Mouse (Mus musculus): ENCODE data around the gene Tec.
"Not testable (repeated sequence)": the region's sequence is repeated elsewhere in the genome, so short reads cannot be mapped to it uniquely, and the experiment has no call there.

GRCm38 (mm10) chr5:72816960-72817359 is 51.3 kb downstream of the Tec start:
- TF ChIP-seq CHD2 (IDR thresholded peaks at IDR 0.05; ENCODE audit: low read depth, low read length); MAFK (IDR thresholded peaks at IDR 0.05; ENCODE audit: insufficient read depth, low read depth, low read length); HCFC1 (IDR thresholded peaks at IDR 0.05; ENCODE audit: borderline replicate concordance, insufficient read depth, low read length); ZNF384 (IDR thresholded peaks at IDR 0.05; ENCODE audit: low read depth, low read length); ZC3H11A (IDR thresholded peaks at IDR 0.05; ENCODE audit: borderline replicate concordance, low read depth, low read length): not testable (repeated sequence)

Data from ES-E14 (cell line).